Mouse (Mus musculus): ENCODE data around the gene Amotl2. TPM values are rescaled to one million over a fixed set of nuclear protein-coding genes. Genes with fewer than 3 reads are reported as not detected.

Amotl2 gene
- polyA plus RNA-seq, 1 experiment from 2014 or later: 38.9 TPM

DNA sequence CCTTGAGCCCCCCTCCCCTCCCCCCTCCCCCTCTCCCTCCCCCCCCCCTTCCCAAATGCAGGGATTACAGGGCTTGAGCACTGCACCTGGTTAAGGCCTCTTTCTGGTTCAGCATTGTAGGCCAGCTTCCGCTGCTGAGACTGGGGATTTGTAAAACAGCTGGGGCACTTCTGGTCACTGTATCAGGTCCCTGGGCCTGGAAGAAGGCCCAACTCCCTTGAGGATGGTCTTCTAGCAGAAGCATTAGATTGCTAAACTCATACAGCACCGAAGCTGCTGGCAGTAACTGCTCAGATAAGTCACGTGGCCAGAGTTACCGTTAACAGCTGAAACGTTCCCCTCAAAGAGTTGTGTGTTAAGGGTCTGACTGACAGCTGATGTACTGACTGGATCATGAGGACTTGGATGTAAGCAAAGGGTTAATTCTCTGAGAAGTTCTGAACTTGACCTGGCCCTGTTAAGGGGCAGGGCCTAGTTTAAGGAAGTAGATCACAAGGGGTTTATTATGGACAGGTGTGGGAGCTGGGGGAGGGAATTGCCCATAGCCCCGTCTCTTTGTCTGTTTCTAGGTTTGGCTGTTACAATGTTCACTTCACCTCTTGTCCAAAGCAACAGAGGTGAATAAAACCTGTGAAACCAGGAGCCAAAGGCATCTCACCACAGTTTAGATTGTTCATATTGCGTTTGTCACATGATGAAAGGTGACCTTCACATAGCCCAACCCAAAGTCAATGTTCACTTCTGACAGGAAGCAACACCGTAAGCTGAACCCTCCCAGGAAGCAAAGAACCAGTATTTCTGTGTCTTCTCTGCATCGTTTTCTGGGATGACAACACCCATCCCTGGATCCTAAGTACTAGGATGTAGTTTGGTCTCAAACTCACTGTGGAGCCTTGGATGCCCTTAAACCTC, 23.7 kb upstream of the Amotl2 start:
- H3K27me3 ChIP-seq: no peaks in the 10 kb centered on the region
- peaks cover 34% of the 10 kb centered on the region for H3K4me1 ChIP-seq (replicated peaks)
- no peak overlapping the region for H3K9ac ChIP-seq
- no peaks in the 10 kb centered on the region for H3K9me3 ChIP-seq (replicated peaks)
- 0 out of 2 replicates have a peak, but pooled peaks have one; percentile 9 for ATAC-seq (replicated peaks; ENCODE audit: insufficient number of reproducible peaks, insufficient read depth, low FRiP score, low read depth)
- H3K4me2 ChIP-seq: no peak overlapping the region
- no peak overlapping the region for H3K27ac ChIP-seq
- no peak overlapping the region for H3K4me3 ChIP-seq
- no peaks in the 10 kb centered on the region for H3K36me3 ChIP-seq
- 52% methylated on average over 9 of the region's 9 CpGs for WGBS

GRCm38 (mm10) chr9:102701042-102701441, 15.4 kb upstream of the Amotl2 start:
- WGBS: 81% methylated on average over 6 of the region's 6 CpGs
- H3K27ac ChIP-seq: no peak overlapping the region

DNA sequence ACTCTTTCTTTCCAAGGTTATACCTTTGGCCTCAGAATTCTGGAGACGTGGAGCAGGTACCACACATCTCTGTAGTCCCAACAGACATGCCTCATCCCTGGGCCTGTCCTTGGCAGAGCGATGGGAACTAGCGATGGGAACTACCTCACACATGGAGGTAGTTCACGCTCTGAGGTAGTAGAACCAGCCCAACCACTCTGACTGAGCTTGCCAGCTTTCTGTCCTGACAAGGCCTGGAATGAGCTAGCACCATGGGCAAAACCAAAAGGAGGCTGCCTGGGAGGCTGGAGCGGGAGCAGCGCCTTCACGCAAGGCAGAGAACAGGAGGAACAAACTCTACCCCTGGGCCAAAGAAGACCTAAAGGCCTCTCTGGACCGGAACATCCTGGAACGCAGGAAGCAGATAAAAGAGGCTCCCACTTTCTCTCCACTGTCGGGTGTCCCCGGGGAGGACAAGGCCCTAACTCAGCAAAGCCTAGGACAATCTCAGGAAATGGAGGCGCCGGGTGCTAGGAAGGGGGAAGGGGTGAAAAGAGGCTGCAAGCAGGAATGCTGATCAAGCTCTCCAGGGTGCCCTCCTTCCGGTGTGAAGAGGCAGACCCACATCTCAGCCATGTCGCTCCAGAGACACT, 6.9 kb upstream of the Amotl2 start:
- H3K4me1 ChIP-seq (replicated peaks): peaks cover 27% of the 10 kb centered on the region
- no peak overlapping the region for H3K4me2 ChIP-seq
- H3K27ac ChIP-seq: peak overlapping the region; percentile 43
- no peaks in the 10 kb centered on the region for H3K36me3 ChIP-seq
- H3K27me3 ChIP-seq: no peaks in the 10 kb centered on the region
- no peak for ATAC-seq (replicated peaks; ENCODE audit: insufficient number of reproducible peaks, insufficient read depth, low FRiP score, low read depth)
- no peak overlapping the region for H3K4me3 ChIP-seq
- no peaks in the 10 kb centered on the region for H3K9me3 ChIP-seq (replicated peaks)
- WGBS: 49% methylated on average over 15 of the region's 15 CpGs
- no peak overlapping the region for H3K9ac ChIP-seq

More at GRCm38 (mm10) chr9:102701042-102701441, 15.4 kb upstream of the Amotl2 start:
- Histone ChIP-seq H3K4me2 (no peak overlapping the region), H3K4me3 (no peak overlapping the region), H3K9me3 (replicated peaks) (no peaks in the 10 kb centered on the region), H3K36me3 (no peaks in the 10 kb centered on the region), H3K27me3 (no peaks in the 10 kb centered on the region), H3K9ac (no peak overlapping the region), H3K4me1 (replicated peaks) (0 out of 2 replicates have a peak, but pooled peaks cover 4% of the 10 kb centered on the region)
- ATAC-seq (replicated peaks; ENCODE audit: insufficient number of reproducible peaks, insufficient read depth, low FRiP score, low read depth): no peak

DNA sequence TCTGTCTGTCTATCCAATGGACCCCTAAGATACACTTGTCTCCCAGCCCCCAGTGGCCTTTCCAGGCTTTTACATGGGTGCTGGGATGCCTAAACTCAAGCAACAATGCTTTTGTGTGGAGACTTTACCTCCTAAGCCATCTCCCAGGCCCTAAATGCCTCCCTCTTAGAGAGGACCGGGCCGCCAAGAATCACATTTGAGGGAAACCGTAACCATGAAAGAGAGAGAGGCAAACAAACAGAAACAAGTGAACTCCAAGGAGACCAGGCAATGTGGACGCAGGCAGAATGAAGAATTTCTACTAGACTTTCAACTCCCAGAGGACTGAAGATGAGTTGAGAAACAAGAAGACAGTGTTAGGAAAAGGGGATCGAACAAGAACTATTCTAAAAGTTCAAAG, 6.0 kb upstream of the Amotl2 start:
- Histone ChIP-seq H3K36me3 (no peaks in the 10 kb centered on the region), H3K9ac (no peak overlapping the region), H3K27me3 (no peaks in the 10 kb centered on the region), H3K4me3 (no peak overlapping the region), H3K4me1 (replicated peaks) (peaks cover 36% of the 10 kb centered on the region), H3K27ac (peak overlapping the region; percentile 31; the same call in 1 of the 2 replicates), H3K9me3 (replicated peaks) (no peaks in the 10 kb centered on the region), H3K4me2 (no peak overlapping the region)
- 73% methylated on average over 5 of the region's 5 CpGs for whole genome bisulfite sequencing
- ATAC-seq (replicated peaks; ENCODE audit: insufficient number of reproducible peaks, insufficient read depth, low FRiP score, low read depth): no peak

DNA sequence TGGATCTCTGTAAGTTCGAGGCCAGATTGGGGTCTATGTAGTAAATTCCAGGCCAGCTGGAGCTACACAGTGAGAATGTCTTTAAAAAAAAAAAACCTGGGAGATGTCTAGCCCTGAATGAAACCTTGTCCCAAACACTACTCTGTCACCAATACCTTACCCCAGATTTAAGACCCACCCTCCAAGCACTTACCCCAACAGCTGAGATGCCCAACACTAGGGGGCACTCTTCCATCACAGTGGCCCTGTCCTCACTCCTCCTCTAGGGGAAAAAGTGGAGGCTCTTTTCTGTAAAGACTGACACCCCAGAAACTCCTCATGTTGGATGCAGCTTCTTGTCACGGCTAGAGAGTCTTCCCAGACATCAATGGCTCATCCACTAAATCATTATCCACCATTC, 2.7 kb upstream of the Amotl2 start:
- H3K36me3 ChIP-seq: no peaks in the 10 kb centered on the region
- H3K9me3 ChIP-seq (replicated peaks): no peaks in the 10 kb centered on the region
- H3K4me2 ChIP-seq: no peak overlapping the region
- no peak overlapping the region for H3K9ac ChIP-seq
- no peak overlapping the region for H3K27ac ChIP-seq
- ATAC-seq (replicated peaks; ENCODE audit: insufficient number of reproducible peaks, insufficient read depth, low FRiP score, low read depth): no peak
- 70% methylated on average over 2 of the region's 2 CpGs for WGBS
- no peak overlapping the region for H3K4me3 ChIP-seq
- peaks cover 46% of the 10 kb centered on the region for H3K4me1 ChIP-seq (replicated peaks)
- no peaks in the 10 kb centered on the region for H3K27me3 ChIP-seq

GRCm38 (mm10) chr9:102714893-102715505, 1.5 kb upstream of the Amotl2 start:
- H3K27ac ChIP-seq: peak overlapping the region; percentile 18; the same call in 1 of the 2 replicates
- peaks cover 43% of the 10 kb centered on the region for H3K4me1 ChIP-seq (replicated peaks)
- no peak for ATAC-seq (replicated peaks; ENCODE audit: insufficient number of reproducible peaks, insufficient read depth, low FRiP score, low read depth)
- WGBS: 7% methylated on average over 7 of the region's 7 CpGs
- H3K27me3 ChIP-seq: no peaks in the 10 kb centered on the region
- H3K36me3 ChIP-seq: peaks cover 1% of the 10 kb centered on the region
- no peak overlapping the region for H3K9ac ChIP-seq
- H3K4me3 ChIP-seq: no peak overlapping the region
- no peaks in the 10 kb centered on the region for H3K9me3 ChIP-seq (replicated peaks)
- peak overlapping the region; percentile 27 for H3K4me2 ChIP-seq

DNA sequence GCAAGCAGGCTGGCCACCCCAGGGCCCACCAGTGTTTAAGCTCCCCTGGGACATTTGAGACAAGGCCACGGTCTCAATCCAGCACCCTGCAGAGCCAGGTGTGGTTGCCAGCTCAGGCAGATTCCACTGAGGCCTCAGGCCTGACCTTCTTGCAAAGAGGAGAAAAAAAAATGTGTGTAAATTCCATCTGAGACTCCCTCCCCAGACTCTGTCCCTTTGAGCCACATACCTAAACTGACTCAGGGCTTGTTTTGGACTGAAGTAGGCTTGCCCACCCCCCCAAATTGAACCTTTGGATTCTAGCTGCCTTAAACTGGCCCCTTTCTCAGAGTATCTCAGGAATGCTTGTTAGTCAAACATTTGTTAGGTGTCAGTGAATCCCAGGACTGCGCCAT, 969 bp upstream of the Amotl2 start:
- no peak for ATAC-seq (replicated peaks; ENCODE audit: insufficient number of reproducible peaks, insufficient read depth, low FRiP score, low read depth)
- Histone ChIP-seq H3K27me3 (no peaks in the 10 kb centered on the region), H3K4me2 (no peak overlapping the region), H3K36me3 (peaks cover 6% of the 10 kb centered on the region), H3K9me3 (replicated peaks) (no peaks in the 10 kb centered on the region), H3K4me1 (replicated peaks) (peaks cover 44% of the 10 kb centered on the region), H3K4me3 (no peak overlapping the region), H3K27ac (peak overlapping the region; percentile 18; the same call in 1 of the 2 replicates), H3K9ac (no peak overlapping the region)
- 62% methylated on average over 2 of the region's 2 CpGs for WGBS

GRCm38 (mm10) chr9:102717164-102717885, 853 bp downstream of the Amotl2 start:
- under 1% methylated on average over 49 of the region's 50 CpGs for WGBS
- Histone ChIP-seq H3K27me3 (no peaks in the 10 kb centered on the region), H3K9me3 (replicated peaks) (no peaks in the 10 kb centered on the region), H3K4me1 (replicated peaks) (peaks cover 58% of the 10 kb centered on the region), H3K9ac (peak overlapping the region; percentile 90), H3K36me3 (peaks cover 18% of the 10 kb centered on the region), H3K4me3 (peak overlapping the region; percentile 78), H3K4me2 (peak overlapping the region; percentile 89), H3K27ac (peak overlapping the region; percentile 98)
- peak; percentile 89 for ATAC-seq (replicated peaks; ENCODE audit: insufficient number of reproducible peaks, insufficient read depth, low FRiP score, low read depth)

DNA sequence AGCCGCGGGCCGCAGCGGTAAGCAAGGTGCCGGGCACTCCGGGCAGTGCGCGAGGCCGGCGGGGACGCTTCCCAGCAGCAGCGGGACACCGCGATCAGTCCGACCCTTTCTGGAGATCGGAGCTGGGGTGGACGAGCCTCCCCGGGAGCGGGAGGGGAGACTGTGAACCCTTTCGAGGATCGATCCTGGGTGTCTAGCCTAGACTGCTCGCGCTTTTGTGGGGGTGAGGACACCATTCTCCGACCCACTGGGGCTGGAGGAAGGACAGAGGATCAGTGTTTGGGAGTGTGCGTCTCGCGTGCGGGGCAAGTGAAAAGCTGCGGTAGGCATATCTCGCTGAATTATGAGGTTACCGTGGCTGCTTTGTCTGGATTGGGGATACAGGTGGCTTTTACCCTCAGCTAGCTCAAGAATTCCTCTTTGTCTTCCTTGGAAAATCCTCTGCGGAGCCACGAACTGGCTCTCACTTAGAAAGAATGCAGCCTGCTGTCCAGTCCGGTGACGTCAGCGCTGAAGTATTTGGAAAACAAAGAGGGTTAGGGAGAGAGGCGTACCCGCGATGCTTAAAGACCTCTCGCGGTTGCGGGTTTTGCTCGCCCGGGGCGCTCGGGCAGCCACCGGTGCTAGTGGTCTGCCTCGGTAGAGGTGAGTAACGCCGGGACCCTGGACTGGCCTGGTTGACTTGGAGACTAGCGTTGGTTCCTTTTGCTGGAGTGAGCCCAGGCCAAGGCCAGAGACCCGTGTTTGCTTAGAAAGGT, 1.6 kb downstream of the Amotl2 start:
- H3K4me3 ChIP-seq: peak overlapping the region; percentile 78
- WGBS: under 1% methylated on average over 52 of the region's 52 CpGs
- H3K4me1 ChIP-seq (replicated peaks): peaks cover 66% of the 10 kb centered on the region
- peak overlapping the region; percentile 98 for H3K27ac ChIP-seq
- peak overlapping the region; percentile 90 for H3K9ac ChIP-seq
- H3K4me2 ChIP-seq: peak overlapping the region; percentile 89
- H3K9me3 ChIP-seq (replicated peaks): no peaks in the 10 kb centered on the region
- peaks cover 25% of the 10 kb centered on the region for H3K36me3 ChIP-seq
- H3K27me3 ChIP-seq: no peaks in the 10 kb centered on the region
- ATAC-seq (replicated peaks; ENCODE audit: insufficient number of reproducible peaks, insufficient read depth, low FRiP score, low read depth): peak; percentile 63

DNA sequence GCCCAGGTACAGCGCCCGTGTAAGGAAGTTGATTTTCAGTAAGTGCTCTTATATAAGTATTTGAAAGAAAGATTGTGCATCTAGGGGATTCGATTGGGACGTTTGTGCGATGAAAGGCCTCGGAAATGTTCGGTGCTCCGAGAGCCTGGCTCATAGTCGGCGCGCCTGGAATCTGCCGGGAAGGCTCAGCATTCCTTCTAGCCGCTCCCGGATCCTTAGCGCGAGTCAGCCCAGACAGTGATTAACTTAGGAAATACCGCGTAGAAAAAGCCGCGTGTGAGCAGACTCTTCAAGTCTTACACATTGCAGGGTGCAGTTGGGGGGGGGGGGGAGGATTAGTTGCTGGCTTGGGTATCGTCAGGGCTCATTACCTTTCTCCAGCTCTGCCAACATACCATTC, 2.2 kb downstream of the Amotl2 start:
- Histone ChIP-seq H3K27ac (peak overlapping the region; percentile 98), H3K36me3 (peaks cover 32% of the 10 kb centered on the region), H3K4me2 (peak overlapping the region; percentile 89), H3K4me1 (replicated peaks) (peaks cover 72% of the 10 kb centered on the region), H3K4me3 (peak overlapping the region; percentile 78), H3K27me3 (no peaks in the 10 kb centered on the region), H3K9ac (peak overlapping the region; percentile 90), H3K9me3 (replicated peaks) (no peaks in the 10 kb centered on the region)
- 1% methylated on average over 21 of the region's 21 CpGs for WGBS
- no peak for ATAC-seq (replicated peaks; ENCODE audit: insufficient number of reproducible peaks, insufficient read depth, low FRiP score, low read depth)
